Mouse (Mus musculus) heart, embryonic 14.5 days (tissue): Measurements from ENCODE around the gene Hivep3. TPM values are rescaled to one million over a fixed set of nuclear protein-coding genes. Genes with fewer than 3 reads are reported as not detected.

ENCODE experiments used
- ATAC-seq: fragments of 200-750 bp; cut with Nextera tagmentation; 2 replicates; pipeline ENCODE4 v1.8.0; 2017; ENCODE audit warnings: low read depth, moderate TSS enrichment; ENCODE audit not compliant: insufficient number of reproducible peaks, insufficient read depth, low FRiP score
- H3K27ac ChIP-seq, 2 experiments: fragments of 200-500 bp in 1 of 2; fragments of 300-500 bp in 1 of 2; sonication (generic) in 1 of 2; replicated peaks in 1 of 2; 2 replicates each; pipeline ENCODE4 v1.5.1; 2012 to 2014; ENCODE audit warnings: low read depth in 2 of 2, low read length in 2 of 2, control low read depth in 1 of 2, mild to moderate bottlenecking in 1 of 2, mixed read lengths in 1 of 2; ENCODE audit not compliant: control insufficient read depth in 1 of 2, insufficient read depth in 1 of 2
- H3K27me3 ChIP-seq: fragments of 300-500 bp; sonication (generic); 2 replicates; pipeline ENCODE4 v1.6.1; 2014; ENCODE audit warnings: mild to moderate bottlenecking, low read length, control low read depth; ENCODE audit not compliant: control insufficient read depth, insufficient read depth
- H3K36me3 ChIP-seq: fragments of 300-500 bp; sonication (generic); 2 replicates; pipeline ENCODE4 v1.6.1; 2014; ENCODE audit warnings: mild to moderate bottlenecking, control low read depth, low read length, mixed read lengths; ENCODE audit not compliant: control insufficient read depth, insufficient read depth
- H3K4me1 ChIP-seq, 2 experiments: fragments of 200-500 bp in 1 of 2; fragments of 300-500 bp in 1 of 2; sonication (generic) in 1 of 2; 2 replicates each; pipeline ENCODE4 v1.6.1; 2012 to 2014; ENCODE audit warnings: low read length in 2 of 2, control low read depth in 1 of 2, mixed read lengths in 1 of 2; ENCODE audit not compliant: control insufficient read depth in 2 of 2, insufficient read depth in 2 of 2
- H3K4me2 ChIP-seq: fragments of 300-500 bp; sonication (generic); 2 replicates; pipeline ENCODE4 v1.6.1; 2014; ENCODE audit warnings: mild to moderate bottlenecking, low read length
- H3K4me3 ChIP-seq, 2 experiments: fragments of 200-500 bp in 1 of 2; fragments of 300-500 bp in 1 of 2; sonication (generic) in 1 of 2; 2 replicates each; pipeline ENCODE4 v1.5.1; 2012 to 2014; ENCODE audit warnings: low read length in 2 of 2, mild to moderate bottlenecking in 2 of 2, control low read depth in 1 of 2, low read depth in 1 of 2, moderate library complexity in 1 of 2; ENCODE audit not compliant: control insufficient read depth in 1 of 2, insufficient read depth in 1 of 2
- H3K9ac ChIP-seq: fragments of 300-500 bp; sonication (generic); 2 replicates; pipeline ENCODE4 v1.6.1; 2014; ENCODE audit warnings: mild to moderate bottlenecking, low read length
- H3K9me3 ChIP-seq: fragments of 300-500 bp; sonication (generic); 2 replicates; pipeline ENCODE4 v1.6.1; 2016; ENCODE audit warnings: low read length, control low read depth; ENCODE audit not compliant: control insufficient read depth
- WGBS: fragments of 180-500 bp; shearing (Covaris S2); extraction: QIAGEN DNeasy Blood & Tissue Kit; methylation state at CpG from one replicate; pipeline ENCODE4 v1.1.7; 2014; 5-methylcytosine and 5-hydroxymethylcytosine counted together
- polyA plus RNA-seq: library from polyadenylated mRNA; unstranded; fragments of >200 nt; fragmentation: Nextera tagmentation; extraction: Ambion mirVana; gene quantifications from 2 replicates; pipeline ENCODE4 v1.2.1, GENCODE M21; 2014

Gene Hivep3
- polyA plus RNA-seq, 1 experiment from 2014 or later: 6.8 TPM

DNA sequence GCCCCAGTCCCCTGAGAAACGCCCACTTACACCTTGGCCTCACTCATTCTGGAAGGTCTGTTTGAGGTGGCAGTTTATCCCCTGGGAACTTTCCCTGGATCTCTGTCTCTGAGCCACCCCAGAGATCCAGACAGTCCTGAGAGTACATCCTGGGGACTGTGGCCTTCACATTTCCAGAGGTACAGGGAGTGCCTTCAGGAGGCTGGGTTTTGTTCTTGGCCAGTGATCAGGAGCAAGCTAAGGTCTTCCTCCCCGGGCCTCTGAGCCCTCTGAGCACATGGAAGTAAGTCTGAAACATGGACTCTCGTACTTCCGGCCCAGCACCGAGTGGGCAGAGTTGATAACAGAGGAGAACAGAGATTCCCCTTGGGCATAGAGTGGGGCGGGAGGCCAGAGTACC is 391.1 kb downstream of the Hivep3 start:
- WGBS: 59% methylated on average over 6 of the region's 6 CpGs
- no peak overlapping the region for H3K9ac ChIP-seq
- no peaks in the 10 kb centered on the region for H3K27me3 ChIP-seq
- H3K36me3 ChIP-seq: no peaks in the 10 kb centered on the region
- no peak overlapping the region for H3K4me2 ChIP-seq
- ATAC-seq: no peak
- no peak overlapping the region for H3K4me3 ChIP-seq
- peaks cover 26 to 34% of the 10 kb centered on the region in 2 experiments for H3K4me1 ChIP-seq
- no peaks in the 10 kb centered on the region for H3K9me3 ChIP-seq
- H3K27ac ChIP-seq: no peak overlapping the region

DNA sequence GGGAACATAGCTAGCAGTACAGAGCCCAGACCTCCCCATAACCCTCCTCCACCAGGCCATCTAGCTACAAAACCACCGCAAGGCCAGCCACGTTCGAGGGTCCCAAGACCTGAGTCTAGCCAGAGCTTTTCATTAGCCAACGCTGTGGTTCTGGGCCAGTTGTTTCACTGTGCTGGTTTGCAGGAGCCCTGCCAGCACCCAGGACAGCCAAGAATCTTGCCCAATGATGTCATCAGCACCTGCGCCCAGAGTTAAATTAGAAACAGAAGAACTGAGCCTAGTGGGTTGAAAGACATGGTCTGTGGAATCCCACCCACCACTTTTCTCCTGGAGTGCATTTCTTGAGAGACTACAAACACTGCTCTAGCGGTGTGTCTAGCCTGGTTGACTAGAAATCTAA is 392.5 kb downstream of the Hivep3 start:
- Histone ChIP-seq H3K27ac (no peak overlapping the region), H3K9me3 (no peaks in the 10 kb centered on the region), H3K4me3 (no peak overlapping the region), H3K4me1 (peaks cover 29 to 38% of the 10 kb centered on the region in 2 experiments), H3K36me3 (no peaks in the 10 kb centered on the region), H3K4me2 (no peak overlapping the region), H3K9ac (no peak overlapping the region), H3K27me3 (no peaks in the 10 kb centered on the region)
- no peak for ATAC-seq
- WGBS: 74% methylated on average over 6 of the region's 6 CpGs

GRCm38 (mm10) chr4:120127333-120127732 is 393.7 kb downstream of the Hivep3 start:
- 87% methylated on average over 3 of the region's 3 CpGs for WGBS
- Histone ChIP-seq H3K9me3 (no peaks in the 10 kb centered on the region), H3K4me1 (peaks cover 37 to 51% of the 10 kb centered on the region in 2 experiments), H3K9ac (0 out of 2 replicates have a peak overlapping the region, but pooled peaks have one; percentile 16), H3K4me3 (no peak overlapping the region), H3K27ac (peak overlapping the region in 1 of 2 experiments; percentile 29; a peak in 1 of 4 replicates), H3K4me2 (no peak overlapping the region), H3K27me3 (0 out of 2 replicates have a peak, but pooled peaks cover 3% of the 10 kb centered on the region), H3K36me3 (no peaks in the 10 kb centered on the region)
- no peak for ATAC-seq

GRCm38 (mm10) chr4:120128033-120128432 is 394.4 kb downstream of the Hivep3 start:
- H3K9me3 ChIP-seq: no peaks in the 10 kb centered on the region
- ATAC-seq: peak; percentile 49; the same call in 1 of the 2 replicates
- H3K4me2 ChIP-seq: no peak overlapping the region
- 60% methylated on average over 4 of the region's 4 CpGs for WGBS
- H3K27me3 ChIP-seq: 0 out of 2 replicates have a peak, but pooled peaks cover 4% of the 10 kb centered on the region
- H3K4me1 ChIP-seq: peaks cover 37 to 52% of the 10 kb centered on the region in 2 experiments
- peak overlapping the region in 1 of 2 experiments; percentile 29; a peak in 1 of 4 replicates for H3K27ac ChIP-seq
- no peak overlapping the region for H3K4me3 ChIP-seq
- H3K36me3 ChIP-seq: no peaks in the 10 kb centered on the region
- H3K9ac ChIP-seq: no peak overlapping the region

- no peaks in the 10 kb centered on the region for H3K36me3 ChIP-seq
- no peaks in the 10 kb centered on the region for H3K9me3 ChIP-seq
- 46% methylated on average over 4 of the region's 4 CpGs for WGBS
- H3K4me1 ChIP-seq: peaks cover 37 to 52% of the 10 kb centered on the region in 2 experiments
- 0 out of 2 replicates have a peak, but pooled peaks cover 4% of the 10 kb centered on the region for H3K27me3 ChIP-seq
- no peak overlapping the region for H3K4me2 ChIP-seq
- no peak for ATAC-seq
- H3K4me3 ChIP-seq: no peak overlapping the region
- H3K27ac ChIP-seq: no peak overlapping the region
- H3K9ac ChIP-seq: no peak overlapping the region
These were observed 395.8 kb downstream of the Hivep3 start for GRCm38 (mm10) chr4:120129233-120129885.

DNA sequence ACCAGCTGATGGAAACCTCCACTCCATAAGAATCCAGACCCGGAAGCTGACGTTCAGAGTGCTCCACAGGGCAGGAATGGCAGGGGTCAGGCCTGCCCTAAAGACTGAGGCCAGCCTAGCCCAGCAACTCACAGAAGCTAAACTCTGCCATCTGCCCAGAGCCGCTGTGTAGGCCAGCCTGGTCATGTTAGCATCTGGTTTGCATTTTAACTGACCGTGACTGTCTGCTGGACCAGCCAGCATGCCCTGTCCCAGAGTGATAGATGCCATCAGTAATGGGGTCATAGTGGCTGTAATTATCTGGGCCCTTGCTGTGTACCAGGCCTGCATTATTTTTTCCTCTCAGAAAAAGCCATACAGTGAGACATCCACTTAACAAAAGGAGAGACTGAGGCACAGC is 397.3 kb downstream of the Hivep3 start:
- Histone ChIP-seq H3K27ac (peak overlapping the region; percentile 14 to 59; a peak in 2 of 4 replicates), H3K4me1 (peaks cover 25 to 42% of the 10 kb centered on the region in 2 experiments), H3K27me3 (0 out of 2 replicates have a peak, but pooled peaks cover 4% of the 10 kb centered on the region), H3K4me3 (no peak overlapping the region), H3K4me2 (no peak overlapping the region), H3K9ac (peak overlapping the region; percentile 57; the same call in 1 of the 2 replicates), H3K36me3 (no peaks in the 10 kb centered on the region), H3K9me3 (no peaks in the 10 kb centered on the region)
- ATAC-seq: no peak
- WGBS: 83% methylated on average over 4 of the region's 4 CpGs

GRCm38 (mm10) chr4:120131441-120132220 is 398.0 kb downstream of the Hivep3 start:
- peak overlapping the region; percentile 57 for H3K9ac ChIP-seq
- 0 out of 2 replicates have a peak, but pooled peaks cover 4% of the 10 kb centered on the region for H3K27me3 ChIP-seq
- H3K4me1 ChIP-seq: peaks cover 20 to 37% of the 10 kb centered on the region in 2 experiments
- peak; percentile 69 for ATAC-seq
- H3K9me3 ChIP-seq: no peaks in the 10 kb centered on the region
- WGBS: 41% methylated on average over 24 of the region's 24 CpGs
- no peak overlapping the region for H3K4me3 ChIP-seq
- H3K36me3 ChIP-seq: no peaks in the 10 kb centered on the region
- H3K4me2 ChIP-seq: peak overlapping the region; percentile 8; the same call in 1 of the 2 replicates
- peak overlapping the region; percentile 14 to 59; a peak in 2 of 4 replicates for H3K27ac ChIP-seq
